Mouse (Mus musculus) intestine, embryonic 16.5 days (tissue): Measurements from ENCODE around the gene Lce6a. TPM values are rescaled to one million over a fixed set of nuclear protein-coding genes. Genes with fewer than 3 reads are reported as not detected.

Experiments used
- ATAC-seq: fragments of 200-750 bp; cut with Nextera tagmentation; 2 replicates; pipeline ENCODE4 v1.8.0; 2017; ENCODE audit warnings: moderate TSS enrichment, moderate library complexity
- H3K27ac ChIP-seq: fragments of 300-500 bp; sonication (generic); 2 replicates; pipeline ENCODE4 v1.5.1; 2014; ENCODE audit warnings: mild to moderate bottlenecking, low read length
- H3K27me3 ChIP-seq: fragments of 300-500 bp; sonication (generic); replicated peaks from 2 replicates; pipeline ENCODE4 v1.6.1; 2014; ENCODE audit warnings: low read length, control low read depth, mixed read lengths; ENCODE audit not compliant: control insufficient read depth, insufficient read depth
- H3K36me3 ChIP-seq: fragments of 300-500 bp; sonication (generic); 2 replicates; pipeline ENCODE4 v1.6.1; 2014; ENCODE audit warnings: low read length, control low read depth; ENCODE audit not compliant: control insufficient read depth, insufficient read depth
- H3K4me1 ChIP-seq: fragments of 300-500 bp; sonication (generic); 2 replicates; pipeline ENCODE4 v1.6.1; 2014; ENCODE audit warnings: low read length, control low read depth, mixed read lengths; ENCODE audit not compliant: control insufficient read depth, insufficient read depth
- H3K4me2 ChIP-seq: fragments of 300-500 bp; sonication (generic); 2 replicates; pipeline ENCODE4 v1.6.1; 2014; ENCODE audit warnings: low read depth, low read length, control low read depth
- H3K4me3 ChIP-seq: fragments of 300-500 bp; sonication (generic); 2 replicates; pipeline ENCODE4 v1.5.1; 2014; ENCODE audit warnings: mild to moderate bottlenecking, low read length
- H3K9ac ChIP-seq: fragments of 300-500 bp; sonication (generic); 2 replicates; pipeline ENCODE4 v1.6.1; 2014; ENCODE audit warnings: low read depth, low read length
- H3K9me3 ChIP-seq: fragments of 300-500 bp; sonication (generic); 2 replicates; pipeline ENCODE4 v1.6.1; 2016; ENCODE audit warnings: low read length, control low read depth; ENCODE audit not compliant: control insufficient read depth
- WGBS: fragments of 180-500 bp; shearing (Covaris S2); extraction: QIAGEN DNeasy Blood & Tissue Kit; methylation state at CpG from one replicate; pipeline ENCODE4 v1.1.7; 2014; 5-methylcytosine and 5-hydroxymethylcytosine counted together
- polyA plus RNA-seq: library from polyadenylated mRNA; unstranded; fragments of >200 nt; fragmentation: Nextera tagmentation; extraction: Ambion mirVana; gene quantifications from 2 replicates; pipeline ENCODE4 v1.2.1, GENCODE M21; 2015

Gene Lce6a
- polyA plus RNA-seq = not detected in 2 replicates

GRCm38 (mm10) chr3:92621560-92621959, at the start of gene Lce6a:
TSS of gene Lce6a (minus strand) at chr3:92621660.
- no peak for ATAC-seq
- Histone ChIP-seq H3K9me3 (no peaks in the 10 kb centered on the region), H3K9ac (no peak within 1 kb of the TSS), H3K4me2 (no peak within 1 kb of the TSS), H3K4me1 (no peaks in the 10 kb centered on the region), H3K36me3 (no peaks in the 10 kb centered on the region), H3K27me3 (no peaks in the 10 kb centered on the region), H3K27ac (no peak within 1 kb of the TSS), H3K4me3 (no peak within 1 kb of the TSS)
- WGBS = 68% methylated on average over 2 of the region's 2 CpGs

- Histone ChIP-seq H3K4me3 (no peak within 1 kb of the TSS), H3K4me1 (no peaks in the 10 kb centered on the region), H3K27me3 (no peaks in the 10 kb centered on the region), H3K9me3 (no peaks in the 10 kb centered on the region), H3K9ac (no peak within 1 kb of the TSS), H3K27ac (no peak within 1 kb of the TSS), H3K36me3 (no peaks in the 10 kb centered on the region), H3K4me2 (no peak within 1 kb of the TSS)
- no peak for ATAC-seq
Observed at GRCm38 (mm10) chr3:92670215-92670614, 48.8 kb upstream of the Lce6a start, which contains the start of gene Lce1a2. TSS of gene Lce1a2 (minus strand) at chr3:92670315.

- H3K36me3 ChIP-seq = no peaks in the 10 kb centered on the region
- no peaks in the 10 kb centered on the region for H3K27me3 ChIP-seq
- no peak within 1 kb of the TSS for H3K4me2 ChIP-seq
- H3K9me3 ChIP-seq = no peaks in the 10 kb centered on the region
- no peak within 1 kb of the TSS for H3K9ac ChIP-seq
- H3K27ac ChIP-seq = no peak within 1 kb of the TSS
- no peaks in the 10 kb centered on the region for H3K4me1 ChIP-seq
- no peak within 1 kb of the TSS for H3K4me3 ChIP-seq
- ATAC-seq = no peak
Observed at GRCm38 (mm10) chr3:92656826-92657225, 35.4 kb upstream of the Lce6a start, which contains the start of gene Lce1b. TSS of gene Lce1b (minus strand) at chr3:92656926.

GRCm38 (mm10) chr3:92648207-92648606, 26.7 kb upstream of the Lce6a start, which contains the start of gene Lce1a1:
TSS of gene Lce1a1 (minus strand) at chr3:92648307.
- Histone ChIP-seq H3K9ac (no peak within 1 kb of the TSS), H3K4me1 (no peaks in the 10 kb centered on the region), H3K4me3 (no peak within 1 kb of the TSS), H3K27me3 (no peaks in the 10 kb centered on the region), H3K4me2 (no peak within 1 kb of the TSS), H3K9me3 (no peaks in the 10 kb centered on the region), H3K27ac (no peak within 1 kb of the TSS), H3K36me3 (no peaks in the 10 kb centered on the region)
- WGBS = 81% methylated on average over 1 of the region's 1 CpGs
- no peak for ATAC-seq

- no peak for ATAC-seq
- no peaks in the 10 kb centered on the region for H3K9me3 ChIP-seq
- no peak overlapping the region for H3K9ac ChIP-seq
- no peak overlapping the region for H3K4me3 ChIP-seq
- no peaks in the 10 kb centered on the region for H3K36me3 ChIP-seq
- 94% methylated on average over 15 of the region's 15 CpGs for WGBS
- H3K4me1 ChIP-seq = no peaks in the 10 kb centered on the region
- no peak overlapping the region for H3K4me2 ChIP-seq
- H3K27ac ChIP-seq = no peak overlapping the region
- H3K27me3 ChIP-seq = no peaks in the 10 kb centered on the region
Observed at GRCm38 (mm10) chr3:92639854-92640253, 18.4 kb upstream of the Lce6a start.

GRCm38 (mm10) chr3:92638653-92638991, 17.2 kb upstream of the Lce6a start:
- H3K4me1 ChIP-seq = no peaks in the 10 kb centered on the region
- H3K9ac ChIP-seq = no peak overlapping the region
- H3K27me3 ChIP-seq = no peaks in the 10 kb centered on the region
- H3K36me3 ChIP-seq = no peaks in the 10 kb centered on the region
- no peak overlapping the region for H3K4me2 ChIP-seq
- 0 out of 2 replicates have a peak overlapping the region, but pooled peaks have one; percentile 23 for H3K27ac ChIP-seq
- H3K4me3 ChIP-seq = no peak overlapping the region
- WGBS = 62% methylated on average over 3 of the region's 3 CpGs
- H3K9me3 ChIP-seq = no peaks in the 10 kb centered on the region
- ATAC-seq = peak; percentile 89

GRCm38 (mm10) chr3:92637745-92638652, 16.5 kb upstream of the Lce6a start:
- Histone ChIP-seq H3K9ac (no peak overlapping the region), H3K4me1 (no peaks in the 10 kb centered on the region), H3K9me3 (no peaks in the 10 kb centered on the region), H3K36me3 (no peaks in the 10 kb centered on the region), H3K27me3 (no peaks in the 10 kb centered on the region), H3K4me2 (no peak overlapping the region), H3K27ac (peak overlapping the region; percentile 23; the same call in 1 of the 2 replicates), H3K4me3 (no peak overlapping the region)
- 58% methylated on average over 1 of the region's 1 CpGs for WGBS
- peak; percentile 96 for ATAC-seq

- H3K9me3 ChIP-seq = no peaks in the 10 kb centered on the region
- H3K9ac ChIP-seq = no peak overlapping the region
- H3K27ac ChIP-seq = no peak overlapping the region
- ATAC-seq = no peak
- no peaks in the 10 kb centered on the region for H3K4me1 ChIP-seq
- H3K4me2 ChIP-seq = no peak overlapping the region
- H3K27me3 ChIP-seq = no peaks in the 10 kb centered on the region
- no peak overlapping the region for H3K4me3 ChIP-seq
- 45% methylated on average over 1 of the region's 1 CpGs for WGBS
- no peaks in the 10 kb centered on the region for H3K36me3 ChIP-seq
Observed at GRCm38 (mm10) chr3:92609804-92610203, 11.7 kb downstream of the Lce6a start.

GRCm38 (mm10) chr3:92607392-92607791, 14.1 kb downstream of the Lce6a start, which contains the start of gene 2210017I01Rik:
TSS of gene 2210017I01Rik (minus strand) at chr3:92607492.
- Histone ChIP-seq H3K4me1 (no peaks in the 10 kb centered on the region), H3K4me3 (no peak within 1 kb of the TSS), H3K27me3 (no peaks in the 10 kb centered on the region), H3K9me3 (no peaks in the 10 kb centered on the region), H3K9ac (no peak within 1 kb of the TSS), H3K27ac (no peak within 1 kb of the TSS), H3K4me2 (no peak within 1 kb of the TSS), H3K36me3 (no peaks in the 10 kb centered on the region)
- no peak for ATAC-seq
